Mouse (Mus musculus): ENCODE measurements around the gene Klrg2. TPM values are rescaled to one million over a fixed set of nuclear protein-coding genes. Genes with fewer than 3 reads are reported as not detected.
"Not testable (repeated sequence)": the region's sequence is repeated elsewhere in the genome, so short reads cannot be mapped to it uniquely, and the experiment has no call there.

Gene Klrg2
- not detected in 2 replicates for total RNA-seq (2017)

GRCm38 (mm10) chr6:38636852-38637618 lies at the start of gene Klrg2:
Gene Klrg2 (minus strand): TSS chr6:38637242.
- peak; percentile 30 for ATAC-seq (replicated peaks; ENCODE audit: low read depth, poor library complexity, severe bottlenecking)

DNA sequence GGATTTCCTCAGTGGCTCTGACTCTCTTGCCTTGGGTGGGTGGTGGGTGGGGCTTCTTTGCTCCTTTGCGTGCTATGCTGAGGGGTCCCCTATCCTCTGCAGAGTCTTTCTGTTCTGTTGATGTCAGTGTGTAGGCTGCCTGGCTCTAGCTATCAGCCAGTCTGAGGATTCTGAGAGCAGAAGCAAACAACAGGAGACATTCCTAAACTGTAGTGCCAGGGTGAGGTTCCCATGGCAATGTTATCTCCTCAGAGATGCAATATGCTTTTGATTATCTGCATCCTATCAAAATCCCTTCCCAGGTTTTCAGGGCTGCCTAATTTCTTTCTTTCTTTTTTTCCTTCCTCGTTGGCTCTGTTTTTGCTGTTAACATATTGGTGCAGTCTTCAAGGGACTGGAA lies 45.5 kb upstream of the Klrg2 start:
- ATAC-seq (replicated peaks; ENCODE audit: low read depth, poor library complexity, severe bottlenecking): no peak

GRCm38 (mm10) chr6:38677629-38678028 lies 40.6 kb upstream of the Klrg2 start:
- no peak for ATAC-seq (replicated peaks; ENCODE audit: low read depth, poor library complexity, severe bottlenecking)

GRCm38 (mm10) chr6:38676723-38677122 lies 39.7 kb upstream of the Klrg2 start:
- ATAC-seq (replicated peaks; ENCODE audit: low read depth, poor library complexity, severe bottlenecking): 0 out of 2 replicates have a peak, but pooled peaks have one; percentile 18

- no peak for ATAC-seq (replicated peaks; ENCODE audit: low read depth, poor library complexity, severe bottlenecking)
These were observed 39.2 kb upstream of the Klrg2 start for GRCm38 (mm10) chr6:38676217-38676616.

GRCm38 (mm10) chr6:38672011-38672410 lies 35.0 kb upstream of the Klrg2 start:
- no peak for ATAC-seq (replicated peaks; ENCODE audit: low read depth, poor library complexity, severe bottlenecking)

DNA sequence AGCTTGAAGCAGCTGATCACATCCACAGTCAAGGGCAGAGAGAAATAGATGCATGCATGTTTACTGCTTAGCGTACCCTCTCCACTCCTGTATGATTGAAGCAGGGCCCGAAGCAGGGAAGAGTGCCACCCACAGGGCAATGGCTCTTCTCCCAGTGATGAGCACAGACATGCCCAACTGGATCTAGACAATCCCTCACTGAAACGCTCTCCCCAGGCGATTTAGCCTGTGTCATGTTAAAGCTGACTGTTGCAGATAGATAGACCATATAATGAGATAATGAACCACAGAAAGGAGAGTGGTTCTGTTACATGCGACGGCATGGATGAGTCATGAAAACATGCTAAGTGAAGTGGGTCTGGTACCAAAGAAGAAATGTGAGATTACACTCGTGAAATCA lies 34.2 kb upstream of the Klrg2 start:
- peak; percentile 58 for ATAC-seq (replicated peaks; ENCODE audit: low read depth, poor library complexity, severe bottlenecking)

DNA sequence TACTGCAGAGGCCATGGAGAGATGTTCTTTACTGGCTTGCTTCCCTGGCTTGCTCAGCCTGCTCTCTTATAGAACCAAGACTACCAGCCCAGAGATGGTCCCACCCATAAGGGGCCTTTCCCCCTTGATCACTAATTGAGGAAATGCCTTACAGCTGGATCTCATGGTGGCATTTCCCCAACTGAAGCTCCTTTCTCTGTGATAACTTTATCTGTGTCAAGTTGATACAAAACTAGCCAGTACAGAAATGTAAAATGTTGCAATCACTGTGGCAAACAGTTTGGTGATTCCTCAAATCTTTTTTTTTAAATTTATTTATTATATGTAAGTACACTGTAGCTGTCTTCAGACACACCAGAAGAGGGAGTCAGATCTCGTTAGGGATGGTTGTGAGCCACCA lies 33.4 kb upstream of the Klrg2 start:
- not testable (repeated sequence) for ATAC-seq (replicated peaks; ENCODE audit: low read depth, poor library complexity, severe bottlenecking)

DNA sequence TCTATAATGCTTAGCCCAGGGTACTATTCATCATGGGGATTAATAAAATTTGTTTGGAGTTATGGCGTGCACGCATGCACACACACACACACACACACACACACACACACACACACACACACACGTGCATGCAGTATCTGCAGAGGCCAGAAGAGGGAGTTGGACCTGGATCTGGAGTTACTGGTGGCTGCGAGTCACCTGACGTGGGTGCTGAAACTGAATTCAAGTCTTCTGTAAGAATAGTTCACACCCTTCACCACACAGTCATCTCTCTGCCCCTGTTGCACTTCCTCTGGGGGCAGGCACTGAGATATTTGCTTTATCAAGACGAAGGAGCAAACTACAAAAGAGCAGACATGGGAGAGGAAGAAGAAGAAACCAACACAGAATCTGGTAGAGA lies 32.5 kb upstream of the Klrg2 start:
- ATAC-seq (replicated peaks; ENCODE audit: low read depth, poor library complexity, severe bottlenecking): peak; percentile 52

GRCm38 (mm10) chr6:38662714-38663615 lies 25.9 kb upstream of the Klrg2 start, which contains the start of gene Clec2l:
Gene Clec2l (plus strand): TSS chr6:38663069.
- ATAC-seq (replicated peaks; ENCODE audit: low read depth, poor library complexity, severe bottlenecking): peak; percentile 61

DNA sequence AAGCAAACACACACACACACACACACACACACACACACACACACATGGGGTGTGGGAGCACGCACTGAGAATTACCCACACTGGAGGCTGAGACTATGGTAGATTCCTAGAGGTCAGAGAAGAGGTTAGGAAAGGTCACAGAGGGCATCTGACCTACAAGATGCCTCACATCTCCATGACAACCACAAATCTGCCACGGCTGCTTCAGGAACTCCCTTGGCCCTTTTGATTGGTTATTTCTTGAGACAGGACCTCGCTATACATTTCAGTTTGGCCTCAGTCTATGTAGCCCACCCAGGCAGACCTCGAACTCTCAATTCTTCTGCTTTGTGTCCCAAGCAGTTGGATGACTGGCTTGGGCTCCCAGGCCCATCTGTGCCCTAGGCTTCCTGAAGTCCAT lies 24.6 kb upstream of the Klrg2 start:
- ATAC-seq (replicated peaks; ENCODE audit: low read depth, poor library complexity, severe bottlenecking): no peak

DNA sequence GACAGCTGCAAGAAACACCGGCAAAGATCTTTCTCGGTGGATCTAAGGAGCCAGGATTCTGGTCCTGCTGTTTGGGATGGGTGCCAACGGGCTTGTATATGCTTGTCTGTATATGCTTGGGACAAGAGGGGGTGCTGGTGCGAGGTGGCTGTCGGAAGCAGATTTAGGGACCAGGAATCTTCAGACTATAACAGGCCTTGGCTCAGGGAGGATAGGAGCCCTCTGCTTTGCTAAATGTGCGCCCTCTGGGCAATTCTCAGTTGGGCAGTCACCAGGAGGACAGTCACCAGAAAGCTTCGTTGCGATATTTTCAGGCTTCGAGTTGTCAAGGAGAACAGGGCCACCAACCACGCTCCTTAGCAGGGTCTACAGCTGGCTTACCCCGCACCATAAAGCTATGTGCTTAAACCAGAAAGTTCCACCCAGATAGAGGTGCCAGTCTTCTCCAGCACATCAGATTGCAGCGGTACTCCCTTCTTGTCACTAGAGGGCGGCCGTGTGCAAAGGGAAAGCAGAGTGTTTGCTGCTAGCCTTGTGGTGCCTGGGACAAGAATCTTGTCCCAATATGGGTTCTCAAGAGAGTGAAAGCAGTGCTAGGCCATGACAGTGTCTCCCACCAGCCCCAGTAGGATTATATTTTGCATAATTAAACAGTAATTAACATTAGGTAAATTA lies 13.4 kb upstream of the Klrg2 start:
- ATAC-seq (replicated peaks; ENCODE audit: low read depth, poor library complexity, severe bottlenecking): peak; percentile 96

DNA sequence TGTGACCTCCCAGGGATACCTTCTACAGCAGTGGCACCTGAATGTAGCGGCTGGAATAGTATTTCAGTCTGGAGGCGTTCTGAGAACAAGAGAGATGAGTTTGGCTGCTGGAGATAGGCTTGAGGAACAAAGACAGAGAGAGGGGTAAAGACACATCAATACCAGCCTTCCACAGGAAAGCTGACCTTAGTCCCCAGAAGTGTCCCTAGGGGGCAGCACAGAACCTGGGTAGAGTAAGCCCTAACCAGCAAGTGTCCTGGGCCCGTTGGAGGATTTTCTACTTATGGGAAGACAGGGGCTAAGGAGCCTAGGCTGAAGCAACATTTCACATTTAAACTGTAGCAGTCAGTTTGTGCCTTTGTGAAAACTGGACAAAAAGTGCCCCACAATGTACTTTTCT lies 12.5 kb upstream of the Klrg2 start:
- ATAC-seq (replicated peaks; ENCODE audit: low read depth, poor library complexity, severe bottlenecking): 0 out of 2 replicates have a peak, but pooled peaks have one; percentile 34

DNA sequence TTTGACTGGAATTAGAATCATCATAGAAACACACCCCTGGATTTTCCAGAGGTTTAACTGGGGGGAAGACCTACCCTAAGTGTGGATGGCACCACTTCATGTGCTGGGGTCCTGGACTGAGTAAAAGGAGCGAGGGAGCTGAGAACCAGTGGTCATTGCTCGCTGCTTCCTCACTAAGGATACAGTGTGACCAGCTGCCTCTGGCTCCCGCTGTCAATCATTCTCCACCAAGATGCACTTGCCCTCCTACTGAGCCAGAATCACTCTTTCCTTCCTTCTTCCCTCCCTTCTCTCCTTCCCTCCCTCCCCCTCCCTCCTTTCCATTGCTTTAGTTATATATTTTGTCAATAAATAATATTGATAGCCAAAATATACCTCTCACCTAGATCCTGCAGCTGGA lies 6.0 kb upstream of the Klrg2 start:
- ATAC-seq (replicated peaks; ENCODE audit: low read depth, poor library complexity, severe bottlenecking): no peak

DNA sequence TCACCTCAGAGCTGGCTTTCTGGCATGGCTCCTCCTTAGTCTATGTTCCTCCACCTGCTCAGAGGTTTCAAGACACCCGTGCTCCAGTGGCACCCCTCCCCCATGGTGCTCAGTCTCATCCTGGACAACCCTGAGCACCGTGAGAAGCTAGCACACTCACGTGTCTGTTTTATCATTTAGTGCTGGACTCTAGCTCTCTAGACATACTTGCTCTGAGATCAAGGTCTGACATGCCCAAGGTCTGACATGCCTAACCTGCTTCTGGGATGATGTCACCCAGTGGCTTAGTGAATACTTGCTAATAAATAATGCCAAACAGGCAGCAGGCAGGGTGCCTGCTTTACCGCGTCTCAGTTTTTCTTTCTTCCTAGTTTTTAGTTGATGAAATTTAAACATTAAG lies 5.6 kb upstream of the Klrg2 start:
- ATAC-seq (replicated peaks; ENCODE audit: low read depth, poor library complexity, severe bottlenecking): no peak

- ATAC-seq (replicated peaks; ENCODE audit: low read depth, poor library complexity, severe bottlenecking): peak; percentile 55
These were observed 4.6 kb upstream of the Klrg2 start for GRCm38 (mm10) chr6:38641645-38642044.

- ATAC-seq (replicated peaks; ENCODE audit: low read depth, poor library complexity, severe bottlenecking): peak; percentile 51
These were observed 4.2 kb upstream of the Klrg2 start for GRCm38 (mm10) chr6:38641228-38641627.

GRCm38 (mm10) chr6:38640401-38640800 lies 3.4 kb upstream of the Klrg2 start:
- ATAC-seq (replicated peaks; ENCODE audit: low read depth, poor library complexity, severe bottlenecking): no peak

DNA sequence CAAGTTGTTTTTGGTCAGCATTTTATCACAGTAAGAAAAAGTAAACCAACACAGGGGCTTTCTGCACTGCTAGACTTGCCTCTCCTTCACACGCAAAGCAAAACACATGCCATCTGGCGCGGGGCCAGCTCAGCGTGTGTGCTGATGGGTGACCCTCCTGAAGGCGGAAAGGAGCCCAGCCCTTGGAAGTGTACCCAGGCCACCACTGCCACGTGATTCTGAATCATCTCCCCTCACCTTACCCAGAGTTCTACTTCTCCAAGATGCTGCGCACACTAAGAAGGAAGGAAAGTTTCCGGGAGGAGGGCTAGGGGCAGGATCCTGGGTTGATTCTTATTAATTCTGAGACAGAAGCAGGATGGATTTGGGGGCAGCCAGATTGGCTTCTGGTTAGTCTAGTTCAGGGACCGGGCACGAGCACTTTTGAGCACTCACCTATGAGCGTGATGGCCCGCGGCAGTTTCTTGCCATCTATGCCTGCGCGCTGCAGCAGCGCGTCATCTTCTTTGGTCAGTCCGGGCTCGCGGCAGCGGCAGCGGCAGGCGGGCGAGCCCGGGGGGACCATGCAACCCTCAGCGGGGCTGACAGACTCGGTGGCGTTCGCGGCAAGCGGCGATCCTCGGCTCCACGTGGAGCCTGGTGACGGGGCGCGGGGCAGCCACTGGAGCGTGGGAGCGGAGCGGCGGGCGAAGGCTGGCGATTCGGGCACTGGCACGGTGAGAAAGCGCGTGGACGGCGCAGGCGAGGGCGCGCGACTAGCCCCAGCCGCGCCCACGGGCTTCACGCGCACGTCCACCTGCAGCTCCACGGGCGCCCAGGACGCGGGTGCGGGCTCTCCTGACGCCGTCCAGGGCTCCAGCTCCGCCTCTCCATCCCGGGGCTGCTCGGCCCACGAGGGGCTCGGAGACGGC lies 846 bp downstream of the Klrg2 start:
- ATAC-seq (replicated peaks; ENCODE audit: low read depth, poor library complexity, severe bottlenecking): 0 out of 2 replicates have a peak, but pooled peaks have one; percentile 20
